Mouse (Mus musculus): Measurements from ENCODE around the gene Gm10945.

GRCm38 (mm10) chr10:6753375-6753774, 8.2 kb downstream of the Gm10945 start:
- TF ChIP-seq CTCF (IDR thresholded peaks at IDR 0.05; ENCODE audit: borderline replicate concordance, extremely low read depth, insufficient read depth, insufficient read length) (no peak), POLR2A (IDR thresholded peaks at IDR 0.05; ENCODE audit: borderline replicate concordance, extremely low read depth, insufficient read depth, insufficient read length, poor library complexity, severe bottlenecking) (no peak)
